Mouse (Mus musculus) frontal cortex, adult (tissue): ENCODE results near the gene Gpr157.

ENCODE experiments used
- ATAC-seq: cut with Nextera tagmentation; 2 replicates; pipeline ENCODE4 v1.9.2; 2017; ENCODE audit warnings: mild to moderate bottlenecking, moderate library complexity, mixed read lengths; ENCODE audit not compliant: low TSS enrichment

Gene Gpr157

DNA sequence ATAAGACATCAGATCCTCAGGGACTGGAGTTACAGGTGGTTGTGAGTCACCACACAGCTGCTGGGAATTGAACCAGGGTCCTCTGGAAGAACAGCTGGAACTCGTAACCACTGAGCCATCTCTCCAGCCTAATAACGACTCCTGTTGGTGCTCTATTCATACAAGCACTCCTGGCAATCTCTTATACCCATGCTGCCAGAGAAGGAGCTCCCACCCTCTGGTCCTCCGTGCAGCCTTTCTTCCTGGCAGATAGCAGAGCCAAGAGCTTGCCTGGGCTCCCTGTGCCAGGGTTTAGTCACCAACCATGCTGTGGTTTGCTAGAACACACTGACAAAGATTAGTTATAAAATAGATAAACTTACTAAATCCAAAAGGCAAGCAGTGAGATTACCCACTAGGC lies 22.5 kb downstream of the Gpr157 start:
- ATAC-seq: no peak

DNA sequence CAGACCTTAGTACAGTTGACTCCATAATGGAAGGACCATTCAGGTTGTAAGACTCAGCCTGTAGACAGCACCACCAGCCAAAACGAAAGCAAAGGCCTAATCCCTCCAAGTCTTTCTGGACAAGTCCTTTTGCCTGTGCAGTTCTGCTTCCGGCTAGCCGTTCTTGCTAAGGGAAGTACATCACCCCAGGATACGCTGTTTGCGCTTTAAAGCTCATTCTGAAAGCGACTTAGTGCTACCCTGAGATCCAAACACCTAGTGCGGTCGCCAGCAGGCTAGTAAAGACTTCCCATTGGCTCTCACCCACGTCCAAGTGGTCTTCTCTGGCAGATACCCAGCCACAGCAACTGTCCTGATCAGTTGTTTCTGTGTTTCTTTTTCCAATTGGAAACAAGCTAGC lies 23.2 kb downstream of the Gpr157 start:
- ATAC-seq: no peak

DNA sequence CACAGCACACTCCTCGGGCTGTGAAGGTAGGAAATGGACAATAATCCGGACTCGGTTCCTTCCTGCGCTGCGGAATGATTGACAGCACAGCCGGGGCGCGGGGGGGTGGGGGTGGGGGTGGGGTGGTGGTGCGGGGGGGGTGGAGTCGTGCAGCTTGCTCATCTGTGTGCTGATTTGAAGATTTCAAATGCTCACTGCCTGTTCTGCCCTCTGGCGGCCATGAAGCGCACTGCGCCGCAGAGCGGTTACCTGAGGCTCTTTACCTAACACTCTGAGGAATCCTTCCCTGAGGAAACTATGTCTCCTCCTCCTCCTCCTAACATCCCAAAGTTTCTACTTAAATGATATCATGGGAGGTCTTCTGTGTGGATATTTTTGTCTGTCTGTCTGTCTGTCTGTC lies 25.7 kb downstream of the Gpr157 start:
- ATAC-seq: no peak; the same call in 1 of the 2 replicates

DNA sequence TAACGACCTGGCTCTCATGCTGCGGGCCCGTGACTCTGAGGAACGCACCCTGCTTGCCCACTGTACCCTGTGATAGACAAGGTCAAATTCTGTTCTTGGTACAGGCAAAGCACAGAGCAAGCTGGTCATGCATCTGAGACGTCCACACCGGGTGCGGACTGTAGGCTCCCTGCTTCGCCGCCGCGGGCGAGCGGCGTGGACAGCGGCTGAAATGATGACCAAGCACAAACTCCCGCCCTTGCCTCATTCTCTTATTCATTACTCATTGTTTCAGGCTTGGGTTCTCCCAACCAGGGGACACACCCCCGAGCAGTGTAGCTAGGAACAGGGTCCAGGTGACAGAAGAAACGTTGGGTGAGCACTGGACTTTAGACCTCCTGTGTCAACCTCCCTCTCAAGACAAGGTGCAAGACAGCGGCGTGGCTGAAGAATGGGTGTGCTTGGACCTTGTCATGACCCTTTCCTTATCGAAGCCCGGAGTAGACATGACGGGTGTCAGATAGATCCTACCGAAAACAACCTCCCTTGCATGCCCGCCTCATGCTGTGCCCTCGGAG lies 27.4 kb downstream of the Gpr157 start:
- no peak for ATAC-seq

DNA sequence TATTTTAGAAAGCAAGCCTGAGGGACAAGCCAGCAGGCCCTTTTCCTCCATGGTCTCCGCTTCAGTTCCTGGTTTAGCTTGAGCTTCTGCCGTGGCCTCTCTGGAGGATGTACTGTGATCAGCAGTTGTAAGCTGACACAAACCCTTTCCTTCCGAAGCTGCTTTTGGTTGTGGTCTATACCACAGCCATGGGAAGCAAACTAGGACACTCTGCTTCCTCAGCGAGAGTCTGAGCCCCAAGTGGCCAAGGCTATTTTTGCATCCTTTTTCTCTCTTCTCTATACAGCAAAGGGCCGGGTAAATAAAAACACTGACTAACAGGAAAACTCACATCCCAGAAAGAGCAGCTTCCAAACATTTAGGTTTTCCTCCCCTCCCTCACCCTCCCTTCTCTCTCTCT lies 30.1 kb downstream of the Gpr157 start:
- peak; percentile 90 for ATAC-seq

DNA sequence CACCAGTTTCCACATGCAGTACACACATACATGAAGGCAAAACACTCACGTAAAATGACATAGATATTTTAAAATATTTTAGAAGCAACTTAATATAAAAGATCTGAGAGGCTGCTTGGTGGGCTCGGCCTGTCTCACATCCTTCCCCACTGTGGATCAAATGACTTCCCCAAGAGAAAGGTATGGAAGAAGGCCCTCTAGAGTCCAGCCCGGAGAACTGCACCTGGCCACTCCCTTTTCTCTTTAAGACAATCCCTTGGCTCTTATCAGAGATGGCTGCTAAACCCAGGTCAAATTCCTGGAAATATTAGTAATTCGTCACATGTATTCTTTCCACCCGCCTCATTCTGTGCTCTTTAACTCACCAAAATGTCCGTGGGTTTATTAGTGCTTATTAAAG lies 31.0 kb downstream of the Gpr157 start:
- no peak for ATAC-seq

DNA sequence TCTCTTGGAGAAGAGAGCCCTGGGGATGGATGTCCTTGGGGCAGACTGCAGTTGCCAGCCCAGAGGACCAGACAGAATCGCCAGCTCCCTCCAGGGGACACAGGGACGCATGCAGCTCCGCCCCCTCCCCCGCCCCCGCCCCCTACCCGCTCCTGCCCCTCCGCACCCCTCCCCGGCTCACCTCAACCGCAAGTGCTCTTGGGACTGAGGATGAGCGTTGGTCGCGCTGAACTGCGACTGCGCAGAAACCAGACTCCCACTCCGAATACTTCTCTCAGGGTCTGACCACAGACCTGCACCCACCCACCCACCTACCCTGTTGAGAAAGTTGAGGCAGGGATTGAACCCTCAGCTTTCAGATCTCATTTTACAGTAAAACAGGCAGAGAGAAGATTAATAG lies 31.9 kb downstream of the Gpr157 start, which contains the start of gene Slc2a5:
TSS of gene Slc2a5 (plus strand) at position 229 of the 400 bp plus-strand sequence.
- ATAC-seq: no peak

DNA sequence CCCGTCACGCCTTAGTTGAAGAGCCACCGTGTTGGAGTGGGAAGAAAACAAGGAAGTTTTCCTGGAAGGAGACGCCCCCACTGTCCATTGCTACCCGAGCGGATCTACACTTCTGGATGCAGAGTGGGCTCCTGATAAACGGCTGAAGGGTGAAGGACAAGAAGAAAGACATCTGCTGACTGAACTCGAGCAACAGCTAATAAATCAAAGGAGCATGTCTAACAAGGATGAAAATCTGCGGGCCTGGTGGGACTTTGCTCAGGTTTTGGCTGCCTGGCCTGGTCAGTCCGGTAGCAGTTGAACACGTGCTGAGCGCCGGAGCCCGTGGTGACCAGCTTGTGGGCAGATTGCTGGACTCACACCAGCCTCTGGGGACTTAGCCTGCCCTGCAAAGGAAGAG lies 32.5 kb downstream of the Gpr157 start:
- no peak for ATAC-seq

DNA sequence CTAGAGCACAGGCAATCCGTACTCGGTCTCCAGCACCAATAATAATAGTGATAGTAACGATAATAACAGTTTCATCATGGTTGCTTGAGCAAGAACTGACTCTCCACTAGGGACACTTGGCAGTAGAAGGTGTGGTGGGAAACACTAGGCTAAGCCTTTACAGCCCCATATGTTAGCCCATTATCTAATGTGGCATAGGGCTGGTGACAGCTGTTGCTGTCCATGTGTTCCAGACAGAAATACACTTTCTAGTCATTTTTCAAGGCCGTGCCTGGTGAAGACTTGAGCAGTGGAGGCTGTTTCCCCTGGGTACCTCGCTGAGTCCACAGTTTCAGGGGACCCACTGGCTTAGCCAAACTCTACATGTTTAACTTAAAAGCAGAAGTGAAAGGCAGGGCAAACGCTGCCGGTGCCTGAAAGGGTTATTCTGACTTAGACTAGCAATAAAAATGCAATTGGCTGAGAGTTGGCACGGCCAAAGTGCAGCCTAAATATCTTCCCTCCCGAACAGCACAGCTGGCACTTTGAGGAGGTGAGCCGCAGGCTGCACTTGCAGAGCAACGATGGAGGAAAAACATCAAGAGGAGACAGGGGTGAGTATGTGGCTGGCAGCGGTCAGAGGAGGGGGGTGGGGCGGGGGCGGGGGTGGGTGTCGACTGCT lies 33.1 kb downstream of the Gpr157 start:
- ATAC-seq: peak; percentile 24; the same call in 1 of the 2 replicates

DNA sequence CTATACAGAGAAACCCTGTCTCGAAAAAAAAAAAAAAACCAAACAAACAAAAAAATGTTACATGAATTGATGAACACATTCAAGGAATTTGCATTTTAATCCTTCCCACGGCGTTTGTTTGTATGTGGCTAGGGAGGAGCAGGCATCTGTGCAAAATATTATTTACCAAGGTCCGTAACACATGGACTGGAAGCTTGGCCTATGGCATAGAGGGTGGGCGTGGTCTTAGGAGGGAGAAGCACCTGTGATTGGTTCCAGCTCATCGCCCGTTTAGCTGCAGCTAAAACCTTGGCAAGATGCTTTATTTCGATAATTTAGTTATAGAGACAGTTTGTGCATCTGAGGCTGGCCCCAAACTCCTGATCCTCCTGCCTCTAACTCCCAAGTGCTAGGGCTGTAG lies 34.3 kb downstream of the Gpr157 start:
- no peak for ATAC-seq

DNA sequence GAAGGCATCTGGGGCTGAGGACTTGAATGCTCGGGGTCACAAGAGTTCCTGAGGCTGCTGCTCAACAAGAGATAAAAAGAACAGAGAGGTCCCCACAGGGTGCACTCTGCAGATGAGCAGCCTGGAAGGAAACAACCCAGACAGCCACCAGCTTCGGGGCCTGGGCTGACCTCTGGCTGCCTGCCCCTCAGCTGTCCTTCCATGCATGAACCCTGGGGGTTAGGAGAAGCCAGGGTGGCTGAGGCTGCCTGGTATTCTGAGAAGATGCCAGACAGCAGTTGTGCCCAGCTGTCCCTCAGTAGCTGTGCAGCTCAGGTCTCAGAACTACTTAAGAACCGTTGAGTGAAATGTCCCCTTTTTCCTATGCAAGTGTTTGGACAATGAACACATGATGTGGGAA lies 35.3 kb downstream of the Gpr157 start:
- ATAC-seq: no peak

DNA sequence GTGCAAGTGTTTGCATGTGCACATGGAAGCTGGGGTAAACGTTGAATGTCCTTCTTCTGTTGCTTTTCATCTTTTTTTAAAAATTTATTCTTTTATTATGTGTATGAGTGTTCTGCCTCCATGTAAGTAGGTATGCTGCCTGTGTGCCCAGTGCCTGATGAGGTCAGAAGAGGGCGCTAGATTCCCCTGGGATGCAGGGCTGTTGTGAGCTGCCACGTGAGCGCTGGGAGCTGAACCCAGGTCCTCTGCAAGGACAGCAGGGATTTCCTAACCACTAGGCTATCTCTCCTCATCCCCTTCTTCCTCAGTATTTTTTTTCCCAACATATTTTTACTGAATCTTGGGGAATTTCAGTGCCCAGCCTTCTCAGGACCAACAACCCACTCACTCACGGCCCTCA lies 39.2 kb downstream of the Gpr157 start:
- no peak for ATAC-seq

DNA sequence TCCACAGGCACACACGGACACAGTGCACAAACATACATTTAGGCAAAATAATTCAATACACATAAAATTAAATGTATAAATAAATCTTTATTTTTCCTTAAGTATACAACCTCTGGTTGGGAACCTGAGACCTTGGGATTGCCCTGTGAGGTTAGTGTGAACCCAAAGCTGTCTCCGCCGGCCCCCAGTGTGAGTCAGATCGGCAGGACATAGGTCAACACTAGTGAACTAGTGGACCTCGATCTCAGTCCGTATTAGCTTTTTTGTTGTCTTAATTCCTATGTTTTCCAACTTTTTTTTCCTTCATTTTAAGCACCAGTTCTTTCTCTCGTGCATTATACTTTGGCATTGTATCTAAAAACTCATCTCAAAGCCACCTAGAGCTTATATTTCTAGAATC lies 40.7 kb downstream of the Gpr157 start:
- ATAC-seq: no peak

DNA sequence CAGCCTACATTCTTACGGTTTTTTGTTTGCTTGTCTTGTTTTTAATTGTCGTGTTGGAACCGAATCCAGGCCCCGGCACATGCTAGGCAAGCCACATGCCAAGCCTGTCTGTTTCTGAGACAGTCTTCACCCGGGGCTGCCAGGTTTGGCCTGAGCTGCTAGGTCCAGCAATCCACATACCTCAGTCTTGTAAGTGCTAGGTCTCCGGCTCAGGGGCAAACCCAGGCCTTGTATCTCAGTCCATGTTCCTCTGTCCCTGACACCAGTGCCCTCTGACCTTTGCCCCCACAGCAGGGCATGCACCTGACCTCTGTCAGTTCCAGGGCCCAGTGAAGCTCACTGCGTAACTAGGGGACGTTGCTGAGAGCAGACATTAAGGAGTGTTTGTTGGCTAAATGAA lies 41.4 kb downstream of the Gpr157 start:
- no peak for ATAC-seq

DNA sequence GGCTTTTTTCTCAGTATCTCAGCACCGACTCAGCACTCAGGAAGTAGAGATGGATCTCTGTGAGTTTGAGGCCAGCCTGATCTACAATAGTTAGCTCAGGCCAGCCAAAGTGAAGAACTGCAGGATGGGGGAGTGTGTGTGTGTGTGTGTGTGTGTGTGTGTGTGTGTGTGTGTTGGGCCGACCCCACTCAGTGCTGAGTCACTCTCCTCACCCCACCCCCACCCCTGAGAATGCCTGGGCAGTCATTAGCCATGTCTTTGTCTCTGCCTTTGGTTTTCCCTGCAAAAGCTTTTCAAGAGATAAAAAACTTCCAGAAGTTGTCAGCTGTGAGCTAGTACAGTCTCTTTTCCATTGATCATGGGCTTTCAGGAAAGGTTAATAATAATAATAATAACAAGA lies 43.5 kb downstream of the Gpr157 start:
- no peak for ATAC-seq

DNA sequence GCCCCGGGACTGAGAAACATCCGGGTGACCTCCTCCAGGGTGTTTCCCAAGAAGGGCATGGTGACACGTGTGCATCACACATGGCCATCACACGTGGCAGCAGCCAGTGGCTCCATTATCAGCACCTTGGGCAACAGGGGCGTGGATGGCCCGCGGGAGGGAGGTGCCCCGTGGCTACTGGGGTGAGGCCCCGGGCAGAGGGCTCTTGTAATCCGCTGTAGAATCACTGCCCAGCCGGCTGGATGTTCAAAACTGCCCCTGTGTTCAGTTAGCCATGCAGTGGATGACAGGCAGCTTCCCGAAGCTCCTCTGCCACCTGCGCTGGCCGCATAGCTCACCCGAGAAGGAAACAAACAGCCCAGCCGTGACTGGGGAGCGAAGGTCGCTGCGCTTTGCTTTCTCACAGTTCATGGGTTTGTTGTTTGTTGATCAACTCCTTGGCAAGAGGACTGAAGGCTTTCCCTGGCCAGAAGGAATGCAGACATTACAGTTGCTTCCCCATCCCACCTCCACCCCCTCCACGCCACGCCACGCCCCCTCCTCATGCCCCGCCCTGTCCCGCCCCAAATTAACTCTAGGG lies 45.6 kb downstream of the Gpr157 start:
- ATAC-seq: no peak

DNA sequence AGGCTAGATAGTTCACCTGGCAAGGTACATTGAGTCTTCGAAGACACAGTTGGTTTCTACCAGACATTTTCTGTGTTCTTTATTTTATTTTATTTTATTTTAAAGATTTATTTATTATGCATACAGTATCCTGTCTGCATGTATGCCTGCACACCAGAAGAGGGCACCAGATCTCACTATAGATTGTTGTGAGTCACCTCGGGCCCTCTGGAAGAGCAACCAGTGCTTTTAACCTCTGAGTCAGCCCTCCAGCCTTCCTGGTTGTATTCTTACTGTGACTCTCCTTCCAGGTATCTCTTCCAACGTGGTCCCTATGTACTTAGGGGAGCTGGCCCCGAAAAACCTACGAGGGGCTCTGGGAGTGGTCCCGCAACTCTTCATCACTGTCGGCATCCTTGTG lies 48.1 kb downstream of the Gpr157 start:
- ATAC-seq: no peak

DNA sequence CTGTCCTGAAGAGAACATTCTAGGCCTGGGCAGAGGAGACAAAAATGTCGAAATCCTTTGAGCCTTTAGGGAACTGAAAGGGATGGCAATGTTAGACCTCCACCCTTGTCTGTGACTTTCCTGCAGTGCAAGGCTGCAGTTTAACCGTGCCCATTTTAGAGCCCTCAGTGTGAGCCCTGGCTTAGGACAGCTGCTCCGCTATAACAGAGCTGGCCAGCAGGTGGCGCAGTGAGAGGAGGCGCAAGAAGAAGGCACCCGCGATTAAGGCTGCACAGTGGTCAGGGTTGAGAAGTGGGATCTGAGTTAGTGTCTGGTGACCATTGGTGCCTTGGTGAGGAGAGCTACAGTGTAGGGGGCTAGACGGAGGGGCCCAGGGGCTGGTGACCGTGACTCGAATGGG lies 49.5 kb downstream of the Gpr157 start:
- ATAC-seq: peak; percentile 81

DNA sequence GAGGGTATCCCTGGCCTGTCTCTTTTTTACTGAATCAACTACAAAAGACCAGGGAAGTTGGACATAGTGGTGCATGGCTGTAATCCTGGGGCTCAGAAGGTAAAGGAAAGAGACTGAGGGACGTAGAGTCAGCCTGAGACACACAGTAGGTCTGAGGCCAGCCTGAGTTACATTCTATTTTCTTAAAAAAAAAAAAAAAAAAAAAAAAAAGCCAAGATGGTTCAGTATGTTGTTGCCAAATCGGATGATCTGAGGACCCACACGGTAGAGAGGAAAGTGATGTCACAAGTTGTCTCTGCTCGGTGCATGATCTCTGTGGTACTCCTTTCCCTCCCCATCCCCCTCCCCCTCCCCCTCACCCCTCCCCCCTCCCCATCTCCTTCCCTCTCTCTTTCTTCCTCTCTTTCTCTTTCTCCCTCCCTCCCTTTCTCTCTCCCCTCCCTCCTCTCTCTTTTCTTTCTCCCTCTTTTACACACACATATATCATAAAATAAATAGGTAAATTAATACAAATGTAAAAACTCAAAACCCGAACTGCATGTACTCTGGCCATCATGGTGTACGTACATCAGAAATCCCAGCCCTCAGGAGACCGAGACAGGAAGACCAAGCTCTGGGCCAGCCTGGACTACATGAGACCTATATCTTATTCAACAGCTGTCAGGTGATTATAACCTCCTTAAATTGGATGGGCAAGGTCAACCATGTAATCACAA lies 50.4 kb downstream of the Gpr157 start:
- no peak for ATAC-seq

DNA sequence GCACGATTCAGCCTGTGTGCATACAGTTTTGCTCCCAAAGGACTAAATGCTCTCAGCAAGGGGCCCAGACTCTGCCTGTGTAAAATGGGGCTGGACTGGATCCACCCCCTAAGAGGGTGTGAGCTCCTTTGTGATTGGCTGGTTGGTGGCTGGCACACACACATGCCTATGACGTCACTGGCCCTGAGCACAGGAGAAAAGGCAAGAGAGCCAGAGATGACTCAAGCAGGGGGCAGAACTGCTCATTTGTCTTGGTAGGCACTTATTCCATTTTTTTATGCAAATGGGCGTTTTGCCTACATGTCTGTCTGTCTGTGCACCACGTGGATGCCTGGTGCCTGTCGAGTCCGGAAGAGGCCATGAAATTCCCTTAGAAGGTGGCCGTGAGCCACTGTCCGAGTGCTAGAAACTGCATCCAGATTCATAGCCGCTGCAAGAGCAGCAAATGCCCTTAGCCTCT lies 50.9 kb downstream of the Gpr157 start:
- ATAC-seq: peak; percentile 92

DNA sequence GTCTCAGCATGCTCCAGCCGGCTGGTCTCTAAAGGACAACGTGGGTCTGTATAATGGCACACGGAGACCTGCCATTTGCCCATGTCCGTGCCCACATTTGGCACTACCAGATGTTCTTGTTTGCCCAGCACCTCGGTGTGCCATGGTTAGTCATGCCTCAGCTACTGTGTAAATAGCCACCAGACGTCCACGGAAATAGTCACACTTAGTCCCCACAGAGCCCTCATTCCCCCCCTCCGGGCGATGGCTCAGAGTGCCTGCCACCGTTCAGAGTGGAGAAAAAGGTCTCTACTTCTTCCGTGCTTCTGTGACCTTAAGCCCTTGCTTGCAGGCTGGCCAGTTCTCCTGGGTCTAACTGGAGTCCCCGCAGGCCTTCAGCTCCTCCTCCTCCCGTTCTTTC lies 51.9 kb downstream of the Gpr157 start:
- no peak for ATAC-seq

DNA sequence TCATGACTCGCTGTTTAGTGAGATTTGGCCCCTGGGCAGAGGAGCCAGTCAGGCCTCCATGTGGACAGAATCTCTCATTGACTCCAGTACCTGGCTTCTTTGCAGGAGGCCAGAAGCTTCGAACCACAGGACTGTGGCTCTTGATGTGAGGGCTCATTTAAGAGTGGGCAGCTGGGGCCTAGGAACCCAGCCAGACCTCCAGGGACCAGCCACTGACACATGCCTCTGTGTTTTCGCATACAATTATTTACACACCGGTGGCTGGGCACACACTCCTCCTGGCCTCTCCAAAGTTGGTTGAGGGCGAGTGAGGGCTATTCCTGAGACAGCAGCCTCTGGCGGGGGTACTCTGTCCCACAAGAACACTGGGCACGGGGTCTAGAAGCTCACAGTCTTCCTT lies 53.2 kb downstream of the Gpr157 start:
- ATAC-seq: no peak

DNA sequence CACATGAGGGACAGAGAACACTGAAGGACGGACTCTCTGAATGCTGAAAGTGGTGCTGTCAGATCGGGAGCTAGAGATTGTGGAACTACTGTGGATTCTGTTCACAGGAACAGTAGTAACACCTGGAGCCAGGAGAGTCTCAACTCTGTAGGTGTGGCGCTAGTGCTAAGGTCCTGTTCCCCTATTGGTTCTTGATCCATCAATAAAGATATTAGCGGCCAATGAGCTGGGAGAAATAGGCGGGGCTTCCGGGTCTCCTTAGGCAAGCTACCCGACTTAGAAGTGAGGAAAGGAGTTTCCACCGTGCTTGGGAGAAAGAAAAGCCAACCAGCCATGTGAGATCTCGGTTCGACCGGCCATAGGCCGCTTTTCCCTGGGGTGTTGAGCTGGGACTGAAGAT lies 57.1 kb downstream of the Gpr157 start:
- ATAC-seq: no peak
